11 mouse cellular contexts compared by ENCODE assay signal in the genomic region with DNA sequence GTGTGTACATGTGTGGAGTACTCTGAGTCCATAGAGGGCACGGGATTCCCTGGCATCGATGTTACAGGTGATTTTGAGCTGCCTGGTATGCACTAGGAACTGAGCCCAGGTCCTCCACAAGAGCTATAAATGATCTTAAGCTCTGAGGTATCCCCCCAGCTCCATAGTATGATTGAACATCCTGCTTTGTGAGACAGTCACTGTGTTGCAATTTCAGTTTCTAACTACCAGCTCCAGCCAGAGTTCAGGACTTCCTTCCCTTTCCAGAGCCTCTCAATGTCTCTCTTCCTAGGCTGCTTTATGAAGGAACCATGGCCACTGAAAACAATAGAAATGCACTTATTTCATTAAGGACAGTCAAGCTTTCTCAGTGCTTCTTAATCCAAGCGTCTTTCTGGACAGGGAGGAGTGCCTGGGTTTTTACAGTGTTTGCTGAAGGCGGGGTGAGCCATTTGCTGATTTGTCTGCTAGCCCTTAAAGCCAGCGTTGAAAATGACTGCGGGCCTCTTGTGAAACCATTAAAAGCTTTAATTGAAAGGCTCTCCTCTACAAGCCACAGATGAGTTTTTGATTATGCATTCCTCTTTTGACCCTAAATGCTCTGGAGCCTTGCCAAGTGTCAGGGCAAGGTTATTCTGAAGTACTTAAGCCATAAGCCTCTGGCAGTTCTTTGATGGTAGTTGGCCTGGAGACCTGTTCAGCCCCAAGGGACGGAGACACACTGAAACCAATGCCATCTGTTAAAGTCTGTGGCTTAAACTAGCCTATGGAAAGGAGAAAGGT.
DNase-seq lines count a peak whose midpoint lies in the region; ATAC-seq and TF ChIP-seq lines count a peak whose summit lies in the region.
"Had no signal": no experiment of that assay in that cellular context is flagged by ENCODE, and none has a peak within 500 bp of the region (broad histone marks: within the 10 kb centered on the region; RNA-seq: fewer than 3 reads in every experiment).

No protein-coding gene starts in this region.

- H3K9me3 ChIP-seq in hindbrain, embryonic 10.5 days, result no peaks in the 10 kb centered on the region
- H3K9me3 ChIP-seq in hindbrain, embryonic 13.5 days, result no peaks in the 10 kb centered on the region
- no peaks in the 10 kb centered on the region for H3K9me3 ChIP-seq in lung, postnatal 0 days (ENCODE audit: low read length)
- H3K9me3 ChIP-seq: megakaryocyte, embryonic 14.5 days had no signal

- H3K27me3 ChIP-seq in hindbrain, embryonic 10.5 days (ENCODE audit: insufficient read depth, poor library complexity, severe bottlenecking), result no peaks in the 10 kb centered on the region
- H3K27me3 ChIP-seq in hindbrain, embryonic 13.5 days, result no peaks in the 10 kb centered on the region
- H3K27me3 ChIP-seq in lung, postnatal 0 days (replicated peaks; ENCODE audit: insufficient read depth, low read length), result no peaks in the 10 kb centered on the region
- H3K27me3 ChIP-seq: megakaryocyte, embryonic 14.5 days had no signal

- no peak overlapping the region for H3K4me2 ChIP-seq in hindbrain, embryonic 13.5 days
- no peak overlapping the region for H3K4me2 ChIP-seq in lung, postnatal 0 days (replicated peaks; ENCODE audit: low read depth, low read length)

- no peak for TF ChIP-seq EP300 in lung, postnatal 0 days (IDR thresholded peaks at IDR 0.05)

- no peak overlapping the region for H3K9ac ChIP-seq in hindbrain, embryonic 13.5 days
- no peak overlapping the region for H3K9ac ChIP-seq in lung, postnatal 0 days (replicated peaks; ENCODE audit: low read depth)

- H3K36me3 ChIP-seq in hindbrain, embryonic 10.5 days, result no peaks in the 10 kb centered on the region
- H3K36me3 ChIP-seq in hindbrain, embryonic 13.5 days, result no peaks in the 10 kb centered on the region
- no peaks in the 10 kb centered on the region for H3K36me3 ChIP-seq in lung, postnatal 0 days (ENCODE audit: insufficient read depth, low read length)

- TF ChIP-seq CTCF in brain, embryonic 14.5 days (IDR thresholded peaks at IDR 0.05; ENCODE audit: borderline replicate concordance, extremely low read depth, insufficient read depth, insufficient read length), result no peak
- no peak for TF ChIP-seq CTCF in lung, postnatal 0 days (IDR thresholded peaks at IDR 0.05)

- ATAC-seq in hindbrain, embryonic 13.5 days (ENCODE audit: low FRiP score), result no peak
- no peak for ATAC-seq in lung, postnatal 0 days

- H3K4me3 ChIP-seq in hindbrain, embryonic 10.5 days, result no peak overlapping the region
- H3K4me3 ChIP-seq in hindbrain, embryonic 13.5 days, result no peak overlapping the region
- H3K4me3 ChIP-seq in lung, postnatal 0 days (ENCODE audit: low read depth, low read length), result no peak overlapping the region
- H3K4me3 ChIP-seq: megakaryocyte, embryonic 14.5 days had no signal

- DNase-seq in hindbrain, embryonic 10.5 days (ENCODE audit: low spot score), result peak; percentile 40
- DNase-seq in brain, embryonic 14.5 days (ENCODE audit: low read depth), result peak; percentile 81
- DNase-seq in hindlimb bud, embryonic 11.5 days (ENCODE audit: extremely low spot score, low read depth, low spot score), result peak; percentile 60
- DNase-seq in lung, postnatal 0 days (ENCODE audit: low spot score), result peak; percentile 15
- no peak for DNase-seq in c-Kit-positive CD71-positive TER-119-positive erythroid progenitor cells, embryonic 14.5 days (ENCODE audit: low spot score)
- no peak for DNase-seq in testis, postnatal 14 days (ENCODE audit: low spot score)
- no peak for DNase-seq in frontal cortex, adult 2 months (ENCODE audit: extremely low spot score in 1 of 2, low spot score in 1 of 2)
- DNase-seq: adrenal gland, adult 2 months; cerebellum, postnatal 36 days had no signal

- H3K27ac ChIP-seq in hindbrain, embryonic 10.5 days, result 0 out of 2 replicates have a peak overlapping the region, but pooled peaks have one; percentile 17
- no peak overlapping the region; the same call in 1 of the 2 replicates for H3K27ac ChIP-seq in hindbrain, embryonic 13.5 days
- no peak overlapping the region for H3K27ac ChIP-seq in lung, postnatal 0 days (ENCODE audit: low read length)

- WGBS in hindbrain, embryonic 10.5 days, result 61% methylated on average over 7 of the region's 7 CpGs
- 56% methylated on average over 7 of the region's 7 CpGs for WGBS in hindbrain, embryonic 13.5 days
- 32% methylated on average over 7 of the region's 7 CpGs for WGBS in lung, postnatal 0 days

- H3K4me1 ChIP-seq in hindbrain, embryonic 10.5 days (replicated peaks), result peaks cover 11% of the 10 kb centered on the region; the same call in 1 of the 2 replicates
- peaks cover 5% of the 10 kb centered on the region; the same call in 1 of the 2 replicates for H3K4me1 ChIP-seq in hindbrain, embryonic 13.5 days (replicated peaks)
- no peaks in the 10 kb centered on the region for H3K4me1 ChIP-seq in lung, postnatal 0 days (ENCODE audit: insufficient read depth, low read depth, low read length)
- H3K4me1 ChIP-seq: megakaryocyte, embryonic 14.5 days had no signal

- TF ChIP-seq POLR2A in brain, embryonic 14.5 days (IDR thresholded peaks at IDR 0.05; ENCODE audit: borderline replicate concordance, extremely low read depth, insufficient read depth, insufficient read length, poor library complexity, severe bottlenecking), result no peak

Comparison
In these comparisons a context has a peak if more than half of its experiments do, and no peak if none do; other contexts are left out.
1. DNase-seq: peak in hindbrain, embryonic 10.5 days (single experiment), brain, embryonic 14.5 days (single experiment), hindlimb bud, embryonic 11.5 days (single experiment) and lung, postnatal 0 days (single experiment); none in c-Kit-positive CD71-positive TER-119-positive erythroid progenitor cells, embryonic 14.5 days (single experiment), testis, postnatal 14 days (single experiment) and frontal cortex, adult 2 months (0 of 2).